Mouse (Mus musculus) CH12.LX (cell line): ENCODE data around the gene Prkcb. TPM values are rescaled to one million over a fixed set of nuclear protein-coding genes. Genes with fewer than 3 reads are reported as not detected.

Experiments
- DNase-seq: peaks from one replicate; pipeline ENCODE4 v3.0.0-alpha.2; 2013; ENCODE audit errors: extremely low read depth
- H3K27ac ChIP-seq: 2 replicates; pipeline ENCODE4 v1.5.1; 2012; ENCODE audit warnings: low read depth, mild to moderate bottlenecking, control low read depth, moderate library complexity; ENCODE audit not compliant: insufficient read depth
- H3K27me3 ChIP-seq: replicated peaks from 2 replicates; pipeline ENCODE3; 2012; ENCODE audit warnings: inconsistent platforms
- H3K36me3 ChIP-seq, 2 experiments: replicated peaks in 1 of 2; 2 replicates each; pipeline versions ENCODE3 to v1.6.1; 2012; ENCODE audit warnings: inconsistent platforms in 1 of 2, low read length in 1 of 2, mild to moderate bottlenecking in 1 of 2, mixed read lengths in 1 of 2, moderate library complexity in 1 of 2; ENCODE audit not compliant: control insufficient read depth in 1 of 2, insufficient read depth in 1 of 2
- H3K4me1 ChIP-seq, 2 experiments: 2 replicates each; pipeline ENCODE4 v1.6.1; 2012; ENCODE audit warnings: inconsistent platforms in 1 of 2, moderate library complexity in 1 of 2; ENCODE audit not compliant: insufficient read depth in 2 of 2, control insufficient read depth in 1 of 2
- H3K4me2 ChIP-seq: 2 replicates; pipeline ENCODE4 v1.6.1; 2012; ENCODE audit warnings: low read depth, mild to moderate bottlenecking, control low read depth; ENCODE audit not compliant: poor library complexity, insufficient read depth, severe bottlenecking
- H3K4me3 ChIP-seq, 3 experiments: fragments of 150-350 bp in 1 of 3; sonication (generic) in 1 of 3; replicated peaks in 1 of 3; 2 replicates each; pipeline versions ENCODE3 to v1.5.1; 2011 to 2012; ENCODE audit warnings: low read depth in 2 of 3, low read length in 2 of 3, mild to moderate bottlenecking in 2 of 3, moderate library complexity in 2 of 3, control low read depth in 1 of 3, improper control_type of control experiment in 1 of 3, inconsistent platforms in 1 of 3, mixed read lengths in 1 of 3; ENCODE audit not compliant: poor library complexity in 1 of 3
- H3K79me2 ChIP-seq: replicated peaks from 2 replicates; pipeline ENCODE4 v1.6.1; 2012; ENCODE audit warnings: mild to moderate bottlenecking, moderate library complexity; ENCODE audit not compliant: control insufficient read depth, poor library complexity, insufficient read depth, severe bottlenecking; ENCODE audit errors: extremely low read depth
- H3K9ac ChIP-seq: 2 replicates; pipeline ENCODE4 v1.6.1; 2012; ENCODE audit warnings: low read depth, mild to moderate bottlenecking, control low read depth, moderate library complexity; ENCODE audit not compliant: insufficient read depth
- H3K9me3 ChIP-seq: replicated peaks from 2 replicates; pipeline ENCODE3; 2012; ENCODE audit warnings: low read length, inconsistent platforms, mixed read lengths
- BHLHE40 ChIP-seq: IDR thresholded peaks from 2 replicates; pipeline ENCODE4 v1.6.1; 2011; ENCODE audit warnings: mild to moderate bottlenecking, low read depth, low read length, improper control_type of control experiment
- CTCF ChIP-seq, 2 experiments: IDR thresholded peaks in 1 of 2; conservative IDR thresholded peaks in 1 of 2; 2 replicates each; pipeline ENCODE4 v1.5.1; 2011 to 2012; ENCODE audit warnings: low read depth in 2 of 2, low read length in 2 of 2, improper control_type of control experiment in 1 of 2, inconsistent platforms in 1 of 2, mild to moderate bottlenecking in 1 of 2, moderate library complexity in 1 of 2
- E2F4 ChIP-seq: IDR thresholded peaks from 2 replicates; pipeline ENCODE4 v1.6.1; 2011; ENCODE audit warnings: low read depth, low read length, improper control_type of control experiment; ENCODE audit not compliant: insufficient replicate concordance
- ELF1 ChIP-seq: IDR thresholded peaks from 2 replicates; pipeline ENCODE4 v1.6.1; 2014; ENCODE audit warnings: low read depth, mild to moderate bottlenecking, inconsistent platforms, low read length, improper control_type of control experiment
- GABPA ChIP-seq: IDR thresholded peaks from 2 replicates; pipeline ENCODE4 v1.6.1; 2012; ENCODE audit warnings: low read depth, low read length, improper control_type of control experiment, inconsistent platforms; ENCODE audit not compliant: insufficient replicate concordance
- JUND ChIP-seq: conservative IDR thresholded peaks from 2 replicates; pipeline ENCODE4 v1.6.1; 2011; ENCODE audit warnings: low read depth, low read length, improper control_type of control experiment
- KAT2A ChIP-seq: IDR thresholded peaks from 2 replicates; pipeline ENCODE4 v1.6.1; 2012; ENCODE audit warnings: low read length, improper control_type of control experiment, inconsistent platforms; ENCODE audit not compliant: insufficient replicate concordance
- MAFK ChIP-seq: IDR thresholded peaks from 2 replicates; pipeline ENCODE4 v1.6.1; 2011; ENCODE audit warnings: low read length, improper control_type of control experiment; ENCODE audit not compliant: insufficient replicate concordance
- MAX ChIP-seq: IDR thresholded peaks from 2 replicates; pipeline ENCODE4 v1.6.1; 2011; ENCODE audit warnings: low read length, improper control_type of control experiment
- MEF2A ChIP-seq: IDR thresholded peaks from 2 replicates; pipeline ENCODE4 v1.6.1; 2014; ENCODE audit warnings: low read depth, mild to moderate bottlenecking, inconsistent platforms, low read length, improper control_type of control experiment, borderline replicate concordance
- MXI1 ChIP-seq: IDR thresholded peaks from 2 replicates; pipeline ENCODE4 v1.6.1; 2011; ENCODE audit warnings: mild to moderate bottlenecking, low read depth, low read length, improper control_type of control experiment
- MYC ChIP-seq: IDR thresholded peaks from 2 replicates; pipeline ENCODE4 v1.6.1; 2011; ENCODE audit warnings: low read depth, mild to moderate bottlenecking, improper control_type of control experiment, low read length
- NRF1 ChIP-seq: IDR thresholded peaks from 2 replicates; pipeline ENCODE4 v1.6.1; 2014; ENCODE audit warnings: low read depth, mild to moderate bottlenecking, inconsistent platforms, low read length, improper control_type of control experiment, moderate library complexity
- POLR2AphosphoS2 ChIP-seq: IDR thresholded peaks from 2 replicates; pipeline ENCODE4 v1.6.1; 2011; ENCODE audit warnings: low read depth, low read length, improper control_type of control experiment
- RCOR1 ChIP-seq: conservative IDR thresholded peaks from 2 replicates; pipeline ENCODE4 v1.6.1; 2012; ENCODE audit warnings: low read depth, mild to moderate bottlenecking, inconsistent platforms, low read length, improper control_type of control experiment
- TCF12 ChIP-seq: IDR thresholded peaks from 2 replicates; pipeline ENCODE4 v1.6.1; 2014; ENCODE audit warnings: low read depth, mild to moderate bottlenecking, inconsistent platforms, low read length, improper control_type of control experiment
- ZC3H11A ChIP-seq: IDR thresholded peaks from 2 replicates; pipeline ENCODE4 v1.6.1; 2012; ENCODE audit warnings: low read depth, mild to moderate bottlenecking, inconsistent platforms, low read length, improper control_type of control experiment
- dilution Hi-C: fragments of 300-500 bp; cut with MboI; formaldehyde crosslinking; loops from 2 replicates; pipeline ENCODE4 v1.14.3; 2020; ENCODE audit warnings: low sequenced_read_pairs; ENCODE audit not compliant: extremely low pct_unique_long_range_greater_than_20kb, extremely low pct_ligation_motif_present
- in situ Hi-C: fragments of 300-500 bp; cut with MboI; formaldehyde crosslinking; loops from 3 replicates; pipeline ENCODE4 v1.14.3; 2019; ENCODE audit warnings: low sequenced_read_pairs, low pct_ligation_motif_present, low pct_unique_long_range_greater_than_20kb, mixed read lengths
- polyA plus RNA-seq: library from polyadenylated mRNA; unstranded; fragments of >175 nt; gene quantifications from 2 replicates; pipeline ENCODE4 v1.2.1, GENCODE M21; 2012; ENCODE audit warnings: low read depth; ENCODE audit not compliant: insufficient read length
- total RNA-seq, 2 experiments: library from RNA; depleted of rRNA; stranded (reverse); fragments of 300-350 nt in 1 of 2; fragments of >200 nt in 1 of 2; gene quantifications; 2 replicates each; pipeline ENCODE4 v1.2.3; 2012 to 2014

Prkcb gene
- total and polyA plus RNA-seq, 3 experiments: 323 to 463 (median 337) TPM

DNA sequence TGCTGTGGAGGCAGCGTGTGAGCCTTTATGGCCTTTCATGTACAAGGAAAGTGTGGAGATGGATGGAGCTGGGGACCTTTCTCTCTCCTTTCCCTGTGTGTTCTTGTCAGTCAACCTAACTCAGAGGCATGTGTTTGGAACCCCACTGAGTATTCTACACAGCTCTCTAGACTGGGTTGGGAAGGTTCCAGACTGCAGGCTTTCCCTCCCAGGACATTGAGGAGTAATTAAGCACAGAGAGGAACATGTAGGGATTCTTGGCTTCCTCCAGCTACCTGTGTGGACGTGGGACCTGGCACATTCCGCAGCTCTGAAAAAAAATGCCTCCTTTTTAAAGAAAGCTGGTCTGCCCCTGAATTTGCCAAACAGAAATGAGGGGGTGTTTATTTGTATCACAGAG, 130.0 kb downstream of the Prkcb start:
- Histone ChIP-seq H3K9me3 (no peaks in the 10 kb centered on the region), H3K27me3 (no peaks in the 10 kb centered on the region), H3K9ac (no peak overlapping the region), H3K4me1 (peaks cover 10 to 80% of the 10 kb centered on the region in 2 experiments), H3K4me2 (no peak overlapping the region), H3K27ac (no peak overlapping the region), H3K36me3 (peaks cover 24 to 76% of the 10 kb centered on the region in 2 experiments), H3K79me2 (peaks cover 60% of the 10 kb centered on the region), H3K4me3 (no peak overlapping the region)
- dilution Hi-C loops: no loop called here
- DNase-seq: no peak
- TF ChIP-seq MAX: no peak
- TF ChIP-seq POLR2AphosphoS2: no peak
- TF ChIP-seq TCF12: no peak
- TF ChIP-seq GABPA: no peak
- no peak for TF ChIP-seq ELF1
- TF ChIP-seq ZC3H11A: no peak
- TF ChIP-seq CTCF (conservative IDR thresholded peaks at IDR 0.05 in 1 of 2, IDR thresholded peaks at IDR 0.05 in 1 of 2; ENCODE audit: low read depth in 2 of 2, low read length in 2 of 2): no peak
- TF ChIP-seq MEF2A: no peak
- TF ChIP-seq E2F4: no peak
- no peak for TF ChIP-seq BHLHE40
- TF ChIP-seq MAFK: no peak
- no peak for TF ChIP-seq RCOR1
- TF ChIP-seq MYC: no peak
- TF ChIP-seq MXI1: no peak
- in situ Hi-C loops: no loop called here

DNA sequence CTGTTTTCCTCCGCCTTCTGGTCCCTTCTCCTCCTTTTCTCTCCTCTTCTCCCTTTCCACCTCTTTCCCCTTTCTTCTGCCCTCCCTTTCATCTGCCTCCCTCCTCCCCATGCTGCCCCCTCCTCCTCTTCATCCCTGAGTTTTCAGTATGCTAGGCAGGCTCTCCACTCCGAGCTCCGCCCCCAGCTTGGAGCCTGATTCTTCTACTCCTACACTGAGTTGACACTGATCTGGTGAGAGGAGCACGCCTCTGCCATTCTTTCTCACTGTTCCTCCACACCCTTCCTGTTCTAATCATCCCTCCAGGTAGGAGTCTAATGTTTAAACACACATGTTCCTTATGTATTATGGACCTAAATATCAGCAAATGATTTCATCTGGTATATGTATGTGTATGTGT, 135.3 kb downstream of the Prkcb start:
- peaks cover 11 to 41% of the 10 kb centered on the region in 2 experiments for H3K4me1 ChIP-seq
- H3K9ac ChIP-seq: no peak overlapping the region
- no peak overlapping the region for H3K4me2 ChIP-seq
- no peak overlapping the region for H3K27ac ChIP-seq
- peaks cover 44% of the 10 kb centered on the region for H3K79me2 ChIP-seq
- H3K4me3 ChIP-seq: no peak overlapping the region
- H3K9me3 ChIP-seq: no peaks in the 10 kb centered on the region
- no peaks in the 10 kb centered on the region for H3K27me3 ChIP-seq
- no peak for TF ChIP-seq JUND
- no peak for TF ChIP-seq KAT2A
- no peak for TF ChIP-seq NRF1
- no peak for TF ChIP-seq GABPA
- TF ChIP-seq RCOR1: no peak
- no peak for TF ChIP-seq MEF2A
- no peak for TF ChIP-seq MYC
- no peak for TF ChIP-seq ELF1
- TF ChIP-seq, all 38 proteins: peak for 0
- no peak for DNase-seq
- peaks cover 39 to 74% of the 10 kb centered on the region in 2 experiments for H3K36me3 ChIP-seq
- dilution Hi-C loops (no loop called here), in situ Hi-C loops (no loop called here)
